Mouse (Mus musculus): ENCODE results near the gene Gipc2. TPM values are rescaled to one million over a fixed set of nuclear protein-coding genes. Genes with fewer than 3 reads are reported as not detected.

Gene Gipc2
- polyA plus RNA-seq, 1 experiment: 36.6 TPM

- 9% methylated on average over 14 of the region's 14 CpGs for WGBS
- TF ChIP-seq CTCF (IDR thresholded peaks at IDR 0.05; ENCODE audit: insufficient read depth, low read length): peak; percentile 73
- TF ChIP-seq POLR2A (IDR thresholded peaks at IDR 0.05; ENCODE audit: borderline replicate concordance, extremely low read depth, low read depth, low read length): no peak
- Histone ChIP-seq H3K4me1 (ENCODE audit: control insufficient read depth, insufficient read depth, low read length) (peaks cover 4% of the 10 kb centered on the region; the same call in 1 of the 2 replicates), H3K4me3 (replicated peaks; ENCODE audit: extremely low read depth, low read depth, low read length) (no peak overlapping the region)
- peak; percentile 49 for DNase-seq
Measured at GRCm38 (mm10) chr3:152105341-152105740, 60.7 kb downstream of the Gipc2 start.

GRCm38 (mm10) chr3:152103381-152103780, 62.6 kb downstream of the Gipc2 start:
- DNase-seq: no peak
- Histone ChIP-seq H3K4me1 (ENCODE audit: control insufficient read depth, insufficient read depth, low read length) (peaks cover 4% of the 10 kb centered on the region; the same call in 1 of the 2 replicates), H3K4me3 (replicated peaks; ENCODE audit: extremely low read depth, low read depth, low read length) (no peak overlapping the region)
- TF ChIP-seq POLR2A (IDR thresholded peaks at IDR 0.05; ENCODE audit: borderline replicate concordance, extremely low read depth, low read depth, low read length) (no peak), CTCF (IDR thresholded peaks at IDR 0.05; ENCODE audit: insufficient read depth, low read length) (no peak)
- 92% methylated on average over 4 of the region's 4 CpGs for WGBS

- no peak for DNase-seq
- Histone ChIP-seq H3K4me3 (replicated peaks; ENCODE audit: extremely low read depth, low read depth, low read length) (no peak overlapping the region), H3K4me1 (ENCODE audit: control insufficient read depth, insufficient read depth, low read length) (no peaks in the 10 kb centered on the region)
- TF ChIP-seq CTCF (IDR thresholded peaks at IDR 0.05; ENCODE audit: insufficient read depth, low read length) (no peak), POLR2A (IDR thresholded peaks at IDR 0.05; ENCODE audit: borderline replicate concordance, extremely low read depth, low read depth, low read length) (no peak)
- WGBS: 92% methylated on average over 7 of the region's 7 CpGs
Measured at GRCm38 (mm10) chr3:152101459-152101858, 64.6 kb downstream of the Gipc2 start.

- Histone ChIP-seq H3K4me3 (replicated peaks; ENCODE audit: extremely low read depth, low read depth, low read length) (no peak overlapping the region), H3K4me1 (ENCODE audit: control insufficient read depth, insufficient read depth, low read length) (no peaks in the 10 kb centered on the region)
- no peak for TF ChIP-seq CTCF (IDR thresholded peaks at IDR 0.05; ENCODE audit: insufficient read depth, low read length)
- no peak for TF ChIP-seq POLR2A (IDR thresholded peaks at IDR 0.05; ENCODE audit: borderline replicate concordance, extremely low read depth, low read depth, low read length)
- no peak for DNase-seq
- 50% methylated on average over 11 of the region's 11 CpGs for WGBS
Measured at GRCm38 (mm10) chr3:152100119-152100818, 65.8 kb downstream of the Gipc2 start.

- DNase-seq: no peak
- H3K4me1 ChIP-seq (ENCODE audit: control insufficient read depth, insufficient read depth, low read length): no peaks in the 10 kb centered on the region
- WGBS: 3% methylated on average over 3 of the region's 3 CpGs
- no peak overlapping the region for H3K4me3 ChIP-seq (replicated peaks; ENCODE audit: extremely low read depth, low read depth, low read length)
- no peak for TF ChIP-seq POLR2A (IDR thresholded peaks at IDR 0.05; ENCODE audit: borderline replicate concordance, extremely low read depth, low read depth, low read length)
- no peak for TF ChIP-seq CTCF (IDR thresholded peaks at IDR 0.05; ENCODE audit: insufficient read depth, low read length)
Measured at GRCm38 (mm10) chr3:152095030-152095429, 71.0 kb downstream of the Gipc2 start.

- no peak for DNase-seq
- WGBS: 39% methylated on average over 34 of the region's 34 CpGs
- Histone ChIP-seq H3K4me1 (ENCODE audit: control insufficient read depth, insufficient read depth, low read length) (no peaks in the 10 kb centered on the region), H3K4me3 (replicated peaks; ENCODE audit: extremely low read depth, low read depth, low read length) (peak overlapping the region; percentile 1)
- TF ChIP-seq CTCF (IDR thresholded peaks at IDR 0.05; ENCODE audit: insufficient read depth, low read length) (no peak), POLR2A (IDR thresholded peaks at IDR 0.05; ENCODE audit: borderline replicate concordance, extremely low read depth, low read depth, low read length) (no peak)
Measured at GRCm38 (mm10) chr3:152092385-152093057, 73.5 kb downstream of the Gipc2 start.

- 4% methylated on average over 4 of the region's 4 CpGs for WGBS
- Histone ChIP-seq H3K4me1 (ENCODE audit: control insufficient read depth, insufficient read depth, low read length) (no peaks in the 10 kb centered on the region), H3K4me3 (replicated peaks; ENCODE audit: extremely low read depth, low read depth, low read length) (no peak overlapping the region)
- peak; percentile 41 for DNase-seq
- TF ChIP-seq CTCF (IDR thresholded peaks at IDR 0.05; ENCODE audit: insufficient read depth, low read length) (peak; percentile 90), POLR2A (IDR thresholded peaks at IDR 0.05; ENCODE audit: borderline replicate concordance, extremely low read depth, low read depth, low read length) (no peak)
Measured at GRCm38 (mm10) chr3:152089178-152089577, 76.9 kb downstream of the Gipc2 start.

GRCm38 (mm10) chr3:152081381-152081780, 84.6 kb downstream of the Gipc2 start:
- WGBS: 75% methylated on average over 3 of the region's 3 CpGs
- Histone ChIP-seq H3K4me3 (replicated peaks; ENCODE audit: extremely low read depth, low read depth, low read length) (no peak overlapping the region), H3K4me1 (ENCODE audit: control insufficient read depth, insufficient read depth, low read length) (no peaks in the 10 kb centered on the region)
- DNase-seq: no peak
- TF ChIP-seq POLR2A (IDR thresholded peaks at IDR 0.05; ENCODE audit: borderline replicate concordance, extremely low read depth, low read depth, low read length): no peak
- TF ChIP-seq CTCF (IDR thresholded peaks at IDR 0.05; ENCODE audit: insufficient read depth, low read length): no peak

- no peak for DNase-seq
- TF ChIP-seq CTCF (IDR thresholded peaks at IDR 0.05; ENCODE audit: insufficient read depth, low read length): no peak
- TF ChIP-seq POLR2A (IDR thresholded peaks at IDR 0.05; ENCODE audit: borderline replicate concordance, extremely low read depth, low read depth, low read length): no peak
- H3K4me1 ChIP-seq (ENCODE audit: control insufficient read depth, insufficient read depth, low read length): 0 out of 2 replicates have a peak, but pooled peaks cover 2% of the 10 kb centered on the region
- WGBS: 76% methylated on average over 7 of the region's 7 CpGs
- H3K4me3 ChIP-seq (replicated peaks; ENCODE audit: extremely low read depth, low read depth, low read length): no peak overlapping the region
Measured at GRCm38 (mm10) chr3:152076088-152076487, 89.9 kb downstream of the Gipc2 start.

GRCm38 (mm10) chr3:152069001-152069400, 97.0 kb downstream of the Gipc2 start:
- Histone ChIP-seq H3K4me3 (replicated peaks; ENCODE audit: extremely low read depth, low read depth, low read length) (no peak overlapping the region), H3K4me1 (ENCODE audit: control insufficient read depth, insufficient read depth, low read length) (no peaks in the 10 kb centered on the region)
- 57% methylated on average over 2 of the region's 2 CpGs for WGBS
- DNase-seq: no peak
- TF ChIP-seq CTCF (IDR thresholded peaks at IDR 0.05; ENCODE audit: insufficient read depth, low read length) (no peak), POLR2A (IDR thresholded peaks at IDR 0.05; ENCODE audit: borderline replicate concordance, extremely low read depth, low read depth, low read length) (no peak)
